Mouse (Mus musculus) heart, adult 2 months (tissue): ENCODE data around the gene Stpg3.

ENCODE experiments used
- CTCF ChIP-seq: fragments of 200-600 bp; IDR thresholded peaks from 2 replicates; pipeline ENCODE4 v1.8.1; 2022; ENCODE audit warnings: antibody characterized with exemption, mild to moderate bottlenecking, moderate library complexity
- POLR2A ChIP-seq: fragments of 200-500 bp; IDR thresholded peaks from 2 replicates; pipeline ENCODE4 v1.6.1; 2011; ENCODE audit warnings: mild to moderate bottlenecking, low read depth, low read length, control low read depth; ENCODE audit not compliant: insufficient read depth

- TF ChIP-seq POLR2A (no peak), CTCF (no peak)
Measured at GRCm38 (mm10) chr2:25195211-25196156, 19.0 kb downstream of the Stpg3 start.
